Mouse (Mus musculus) myocyte (in vitro differentiated cells): ENCODE measurements around the gene Ttc28. TPM values are rescaled to one million over a fixed set of nuclear protein-coding genes. Genes with fewer than 3 reads are reported as not detected.
A peak's percentile ranks its signal among the peaks of the same experiment; 100 is the strongest.

Source experiments
- H3K27me3 ChIP-seq: one replicate; pipeline ENCODE4 v1.6.1; 2011; ENCODE audit not compliant: control insufficient read depth, insufficient read depth, insufficient read length
- H3K36me3 ChIP-seq: one replicate; pipeline ENCODE4 v1.6.1; 2011; ENCODE audit not compliant: control insufficient read depth, insufficient read depth
- H3K4me2 ChIP-seq: one replicate; pipeline ENCODE4 v1.6.1; 2011; ENCODE audit warnings: low read depth, control low read depth
- H3K4me3 ChIP-seq: one replicate; pipeline ENCODE4 v1.5.1; 2011; ENCODE audit warnings: mild to moderate bottlenecking, control low read depth, moderate library complexity
- H3K79me2 ChIP-seq: one replicate; pipeline ENCODE4 v1.6.1; 2011; ENCODE audit not compliant: control insufficient read depth, insufficient read depth
- H3ac ChIP-seq: one replicate; pipeline ENCODE4 v1.6.1; 2011; ENCODE audit not compliant: control insufficient read depth, insufficient read length
- CEBPB ChIP-seq: IDR thresholded peaks from 2 replicates; pipeline ENCODE4 v1.6.1; 2011; ENCODE audit warnings: mild to moderate bottlenecking, moderate library complexity; ENCODE audit not compliant: poor library complexity, insufficient read depth, severe bottlenecking
- E2F4 ChIP-seq: IDR thresholded peaks from one replicate; pipeline ENCODE4 v1.6.1; 2011; ENCODE audit warnings: mild to moderate bottlenecking, control low read depth, moderate library complexity; ENCODE audit not compliant: insufficient read depth
- MAX ChIP-seq: IDR thresholded peaks from one replicate; pipeline ENCODE4 v1.6.1; 2011; ENCODE audit warnings: low read depth, mild to moderate bottlenecking, control low read depth
- MYOD1 ChIP-seq, 3 experiments: IDR thresholded peaks; one replicate each; pipeline ENCODE4 v1.6.1; 2011; ENCODE audit warnings: control low read depth in 2 of 3, low read depth in 2 of 3, mild to moderate bottlenecking in 2 of 3, moderate library complexity in 1 of 3; ENCODE audit not compliant: insufficient read length in 2 of 3, control insufficient read depth in 1 of 3
- MYOG ChIP-seq, 3 experiments: IDR thresholded peaks; one replicate each; pipeline ENCODE4 v1.6.1; 2011; ENCODE audit warnings: control low read depth in 2 of 3, low read depth in 2 of 3, mild to moderate bottlenecking in 2 of 3; ENCODE audit not compliant: insufficient read length in 2 of 3, control insufficient read depth in 1 of 3, insufficient read depth in 1 of 3
- POLR2A ChIP-seq: IDR thresholded peaks from one replicate; pipeline ENCODE4 v1.6.1; 2011; ENCODE audit warnings: low read depth, mild to moderate bottlenecking, control low read depth, moderate library complexity; ENCODE audit not compliant: insufficient read length
- POLR2AphosphoS2 ChIP-seq: IDR thresholded peaks from one replicate; pipeline ENCODE4 v1.6.1; 2011; ENCODE audit warnings: low read depth, control low read depth; ENCODE audit not compliant: insufficient read length
- REST ChIP-seq: IDR thresholded peaks from one replicate; pipeline ENCODE4 v1.6.1; 2011; ENCODE audit warnings: mild to moderate bottlenecking, control low read depth, moderate library complexity; ENCODE audit not compliant: insufficient read depth, insufficient read length
- SRF ChIP-seq: IDR thresholded peaks from one replicate; pipeline ENCODE4 v1.6.1; 2011; ENCODE audit warnings: low read depth; ENCODE audit not compliant: control insufficient read depth, insufficient read length
- TCF12 ChIP-seq: IDR thresholded peaks from one replicate; pipeline ENCODE4 v1.6.1; 2011; ENCODE audit warnings: mild to moderate bottlenecking, control low read depth; ENCODE audit not compliant: poor library complexity, insufficient read depth, severe bottlenecking
- TCF3 ChIP-seq: IDR thresholded peaks from one replicate; pipeline ENCODE4 v1.6.1; 2011; ENCODE audit warnings: low read depth, control low read depth; ENCODE audit not compliant: insufficient read length
- USF1 ChIP-seq: IDR thresholded peaks from one replicate; pipeline ENCODE4 v1.6.1; 2011; ENCODE audit warnings: low read depth, mild to moderate bottlenecking, control low read depth, moderate library complexity
- polyA plus RNA-seq: library from polyadenylated mRNA; unstranded; fragments of >200 nt; fragmentation: generic; extraction: Trizol; gene quantifications from one replicate; pipeline ENCODE4 v1.2.1, GENCODE M21; 2012; ENCODE audit warnings: missing spikeins

Ttc28 gene
- polyA plus RNA-seq, 1 experiment: 8.5 TPM

GRCm38 (mm10) chr5:111120298-111120697 is 240.7 kb downstream of the Ttc28 start:
- no peak overlapping the region for H3ac ChIP-seq
- H3K27me3 ChIP-seq: no peaks in the 10 kb centered on the region
- no peak for TF ChIP-seq CEBPB
- TF ChIP-seq TCF12: no peak
- no peak for TF ChIP-seq USF1
- TF ChIP-seq POLR2AphosphoS2: no peak
- TF ChIP-seq E2F4: no peak
- no peak for TF ChIP-seq POLR2A
- no peak for TF ChIP-seq MYOD1 (IDR thresholded peaks at IDR 0.05; ENCODE audit: control insufficient read depth in 1 of 3, insufficient read length in 2 of 3, low read depth in 2 of 3)
- no peak for TF ChIP-seq TCF3
- no peak for TF ChIP-seq MAX
- TF ChIP-seq REST: no peak
- TF ChIP-seq MYOG (IDR thresholded peaks at IDR 0.05; ENCODE audit: control insufficient read depth in 1 of 3, insufficient read depth in 1 of 3, insufficient read length in 2 of 3, low read depth in 2 of 3): no peak
- TF ChIP-seq SRF: no peak
- H3K4me3 ChIP-seq: no peak overlapping the region
- H3K36me3 ChIP-seq: no peaks in the 10 kb centered on the region
- H3K79me2 ChIP-seq: no peaks in the 10 kb centered on the region
- H3K4me2 ChIP-seq: no peak overlapping the region

GRCm38 (mm10) chr5:111120705-111121420 is 241.3 kb downstream of the Ttc28 start:
- H3K4me3 ChIP-seq: no peak overlapping the region
- H3K27me3 ChIP-seq: no peaks in the 10 kb centered on the region
- no peaks in the 10 kb centered on the region for H3K79me2 ChIP-seq
- no peak overlapping the region for H3ac ChIP-seq
- no peak overlapping the region for H3K4me2 ChIP-seq
- TF ChIP-seq MYOD1 (IDR thresholded peaks at IDR 0.05; ENCODE audit: control insufficient read depth in 1 of 3, insufficient read length in 2 of 3, low read depth in 2 of 3) (no peak), USF1 (no peak), E2F4 (no peak), CEBPB (no peak), SRF (no peak), MAX (no peak), TCF3 (no peak), POLR2A (no peak), TCF12 (no peak), POLR2AphosphoS2 (no peak), REST (no peak), MYOG (IDR thresholded peaks at IDR 0.05; ENCODE audit: control insufficient read depth in 1 of 3, insufficient read depth in 1 of 3, insufficient read length in 2 of 3, low read depth in 2 of 3) (no peak)
- H3K36me3 ChIP-seq: no peaks in the 10 kb centered on the region

GRCm38 (mm10) chr5:111122332-111123049 is 242.9 kb downstream of the Ttc28 start:
- H3K79me2 ChIP-seq: no peaks in the 10 kb centered on the region
- peak overlapping the region; percentile 12 for H3K4me2 ChIP-seq
- TF ChIP-seq CEBPB (peak; percentile 45; the same call in 1 of the 2 replicates), MAX (no peak), REST (no peak), POLR2AphosphoS2 (no peak)
- H3K36me3 ChIP-seq: no peaks in the 10 kb centered on the region
- no peak overlapping the region for H3ac ChIP-seq
- no peak overlapping the region for H3K4me3 ChIP-seq
- no peaks in the 10 kb centered on the region for H3K27me3 ChIP-seq

GRCm38 (mm10) chr5:111123050-111123746 is 243.6 kb downstream of the Ttc28 start:
- Histone ChIP-seq H3ac (no peak overlapping the region), H3K27me3 (no peaks in the 10 kb centered on the region), H3K4me2 (no peak overlapping the region), H3K4me3 (no peak overlapping the region), H3K79me2 (no peaks in the 10 kb centered on the region), H3K36me3 (no peaks in the 10 kb centered on the region)
- no peak for TF ChIP-seq E2F4
- no peak for TF ChIP-seq MYOG (IDR thresholded peaks at IDR 0.05; ENCODE audit: control insufficient read depth in 1 of 3, insufficient read depth in 1 of 3, insufficient read length in 2 of 3, low read depth in 2 of 3)
- no peak for TF ChIP-seq USF1
- no peak for TF ChIP-seq TCF12
- TF ChIP-seq TCF3: no peak
- TF ChIP-seq REST: no peak
- no peak for TF ChIP-seq MAX
- TF ChIP-seq CEBPB: no peak
- no peak for TF ChIP-seq POLR2AphosphoS2
- no peak for TF ChIP-seq MYOD1 (IDR thresholded peaks at IDR 0.05; ENCODE audit: control insufficient read depth in 1 of 3, insufficient read length in 2 of 3, low read depth in 2 of 3)
- TF ChIP-seq SRF: no peak
- no peak for TF ChIP-seq POLR2A
